ENCODE assay signal across 18 mouse cellular contexts in the genomic region with DNA sequence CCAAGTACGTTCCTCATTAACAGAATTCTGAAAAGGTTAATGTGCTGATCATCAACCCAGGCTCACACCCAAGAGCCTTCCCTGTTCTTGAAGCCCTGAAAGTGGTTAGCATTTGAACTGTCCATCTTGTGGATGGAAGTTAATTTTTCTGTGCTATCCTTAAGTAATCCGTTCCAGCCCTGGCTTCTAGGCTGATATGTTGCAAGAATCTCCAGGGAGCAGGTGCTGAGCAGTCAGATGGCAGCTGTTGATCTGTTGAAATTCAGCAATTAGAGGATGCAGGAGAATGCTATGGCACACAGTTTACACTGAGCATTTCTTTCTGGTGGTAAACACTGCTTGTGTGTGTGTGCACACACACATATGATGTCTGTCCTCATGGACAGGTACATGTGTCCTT. TPM values are rescaled to one million over a fixed set of nuclear protein-coding genes. Genes with fewer than 3 reads are reported as not detected.
"Had no signal": no experiment of that assay in that cellular context is flagged by ENCODE, and none has a peak within 500 bp of the region (broad histone marks: within the 10 kb centered on the region; RNA-seq: fewer than 3 reads in every experiment).

No protein-coding gene starts in this region.

- H3K9ac ChIP-seq: kidney, embryonic 15.5 days; limb, embryonic 15.5 days; liver, embryonic 12.5 days; lung, embryonic 15.5 days had no signal

- DNase-seq: kidney, adult 2 months; kidney, postnatal 14 days; layer of hippocampus, postnatal 36 days; lung, postnatal 4 days; right cerebral cortex, postnatal 25 days; thymus, postnatal 36 days had no signal

- H3K27ac ChIP-seq: kidney, embryonic 15.5 days; limb, embryonic 15.5 days; liver, embryonic 12.5 days; lung, embryonic 15.5 days; midbrain, embryonic 10.5 days had no signal

- H3K4me2 ChIP-seq: kidney, embryonic 15.5 days; limb, embryonic 15.5 days; liver, embryonic 12.5 days; lung, embryonic 15.5 days had no signal

- H3K4me3 ChIP-seq: kidney, embryonic 15.5 days; limb, embryonic 15.5 days; liver, embryonic 12.5 days; lung, embryonic 15.5 days; midbrain, embryonic 10.5 days had no signal

- H3K36me3 ChIP-seq: kidney, embryonic 15.5 days; limb, embryonic 15.5 days; liver, embryonic 12.5 days; lung, embryonic 15.5 days; midbrain, embryonic 10.5 days had no signal

- ATAC-seq: liver, embryonic 12.5 days; midbrain, embryonic 16.5 days had no signal

- H3K9me3 ChIP-seq: kidney, embryonic 15.5 days; limb, embryonic 15.5 days; liver, embryonic 12.5 days; lung, embryonic 15.5 days; midbrain, embryonic 10.5 days had no signal

RNA-seq across cellular contexts. Expression of gene Prlhr, which starts 2.4 kb away (rescaled TPM):
- polyA plus RNA-seq: large intestine, adult 2 months; limb, embryonic 11.5 days; limb, embryonic 15.5 days; liver, embryonic 12.5 days; liver, embryonic 16.5 days; lung, embryonic 15.5 days; midbrain, embryonic 10.5 days; small intestine, adult 2 months; stomach, embryonic 16.5 days; thymus, postnatal 0 days had no signal
